Mouse (Mus musculus): ENCODE measurements around the gene Zfp655. TPM values are rescaled to one million over a fixed set of nuclear protein-coding genes. Genes with fewer than 3 reads are reported as not detected.

The Zfp655 gene
- total RNA-seq, 2 experiments from 2014 or later = 29.9 to 32.5 TPM

Other genes with a start within 250 kb of the Zfp655 start
- gene Gm4871, start 199.0 kb upstream of the Zfp655 start, total RNA-seq (2021) = not detected
- not detected for gene 1700018F24Rik, start 188.7 kb upstream of the Zfp655 start, total RNA-seq (2021)
- gene Arpc1a, start 147.9 kb upstream of the Zfp655 start, total RNA-seq (2021) = 100 to 1,000 TPM; 203 to 205 TPM
- not detected for gene Kpna7, start 147.7 kb upstream of the Zfp655 start, total RNA-seq (2021)
- gene Arpc1b, start 117.5 kb upstream of the Zfp655 start, total RNA-seq (2021) = 10 to 100 TPM; 23.0 to 25.1 TPM
- gene Pdap1, start 91.5 kb upstream of the Zfp655 start, total RNA-seq (2021) = 10 to 100 TPM; 89.7 to 91.5 TPM
- gene Bud31, start 91.4 kb upstream of the Zfp655 start, total RNA-seq (2021) = 10 to 100 TPM; 81.0 to 85.3 TPM
- 10 to 100 TPM; 18.8 to 19.8 TPM for gene Ptcd1, start 64.6 kb upstream of the Zfp655 start, total RNA-seq (2021)
- gene Cpsf4, start 64.5 kb upstream of the Zfp655 start, total RNA-seq (2021) = 10 to 100 TPM; 21.4 to 21.7 TPM
- 100 to 1,000 TPM; 262 to 266 TPM for gene Atp5j2, start 39.7 kb upstream of the Zfp655 start, total RNA-seq (2021)
- 10 to 100 TPM; 11.5 to 12.6 TPM for gene Zkscan14, start 29.8 kb upstream of the Zfp655 start, total RNA-seq (2021)
- gene Zkscan5, start 27.2 kb upstream of the Zfp655 start, total RNA-seq (2021) = 10 to 100 TPM; 10.2 to 11.7 TPM
- gene Zscan25, start 48.8 kb downstream of the Zfp655 start, total RNA-seq (2021) = 10 to 100 TPM; 17.2 to 19.1 TPM
- not detected for gene Cyp3a57, start 113.6 kb downstream of the Zfp655 start, total RNA-seq (2021)
- not detected for gene Cyp3a16, start 238.0 kb downstream of the Zfp655 start, total RNA-seq (2021)